Mouse (Mus musculus): Measurements from ENCODE around the gene Ctrl. TPM values are rescaled to one million over a fixed set of nuclear protein-coding genes. Genes with fewer than 3 reads are reported as not detected.

Ctrl gene
- total RNA-seq, 2 experiments from 2014 or later = 0.90 to 1.5 TPM

- peak in 1 of 2 experiments; percentile 41 for DNase-seq (ENCODE audit: extremely low spot score in 1 of 2, low spot score in 2 of 2)
- intact Hi-C loops (cut with DNase I) = loop anchor here (5.0 kb wide), 2 partner anchors 40 to 130 kb away; partner anchors contain the start of gene Ctrl
Measured at GRCm38 (mm10) chr8:105892432-105892831, 41.2 kb downstream of the Ctrl start.

- intact Hi-C loops (cut with DNase I) = loop anchor here (5.0 kb wide), 2 partner anchors 41 to 131 kb away; partner anchors contain the start of gene Ctrl
- DNase-seq (ENCODE audit: extremely low spot score in 1 of 2, low spot score in 2 of 2) = peak in 1 of 2 experiments; percentile 50
Measured at GRCm38 (mm10) chr8:105890870-105891269, 42.8 kb downstream of the Ctrl start.

- intact Hi-C loops (cut with DNase I) = loop anchor here (5.0 kb wide), 2 partner anchors 42 to 132 kb away; partner anchors contain the start of gene Ctrl
- DNase-seq (ENCODE audit: extremely low spot score in 1 of 2, low spot score in 2 of 2) = no peak
Measured at GRCm38 (mm10) chr8:105889756-105890465, 43.8 kb downstream of the Ctrl start.

Small RNA genes lying within 50 kb of the gene (microRNA-seq; reads per million reads assigned to microRNA genes)
- not detected for gene Mir7074

Other genes with a start within 250 kb of the Ctrl start
- gene Carmil2, start 247.6 kb downstream of the Ctrl start, total RNA-seq (2021) = 10 to 100 TPM; 43.6 to 46.6 TPM
- gene Acd, start 232.8 kb downstream of the Ctrl start, total RNA-seq (2021) = 10 to 100 TPM; 49.3 to 51.0 TPM
- gene Pard6a, start 232.7 kb downstream of the Ctrl start, total RNA-seq (2021) = 10 to 100 TPM; 40.7 to 44.1 TPM
- under 1 TPM in 1 of 2 experiments, not detected in 1; 0.62 TPM for gene 4933405L10Rik, start 226.2 kb downstream of the Ctrl start, total RNA-seq (2021)
- gene Enkd1, start 225.7 kb downstream of the Ctrl start, total RNA-seq (2021) = 10 to 100 TPM; 12.3 to 13.5 TPM
- gene Gfod2, start 175.2 kb downstream of the Ctrl start, total RNA-seq (2021) = 10 to 100 TPM; 26.3 to 36.3 TPM
- gene Ranbp10, start 106.5 kb downstream of the Ctrl start, total RNA-seq (2021) = 10 to 100 TPM; 23.0 to 23.7 TPM
- gene Tsnaxip1, start 106.1 kb downstream of the Ctrl start, total RNA-seq (2021) = not detected
- gene Cenpt, start 80.6 kb downstream of the Ctrl start, total RNA-seq (2021) = 10 to 100 TPM; 23.7 to 26.0 TPM
- 10 to 100 TPM; 33.2 to 34.9 TPM for gene Thap11, start 78.7 kb downstream of the Ctrl start, total RNA-seq (2021)
- gene Nutf2, start 73.3 kb downstream of the Ctrl start, total RNA-seq (2021) = 10 to 100 TPM; 28.7 to 38.1 TPM
- 10 to 100 TPM; 62.7 to 66.5 TPM for gene Edc4, start 53.0 kb downstream of the Ctrl start, total RNA-seq (2021)
- under 1 TPM in 1 of 2 experiments, not detected in 1; 0.97 TPM for gene Nrn1l, start 40.3 kb downstream of the Ctrl start, total RNA-seq (2021)
- gene Pskh1, start 33.4 kb downstream of the Ctrl start, total RNA-seq (2021) = 1 to 10 TPM; 7.9 to 8.8 TPM
- gene Psmb10, start 4.6 kb upstream of the Ctrl start, total RNA-seq (2021) = 10 to 100 TPM; 74.6 to 80.0 TPM
- gene Lcat, start 9.5 kb upstream of the Ctrl start, total RNA-seq (2021) = 10 to 100 TPM; 13.0 to 14.1 TPM
- 10 to 100 TPM; 20.4 to 20.9 TPM for gene Slc12a4, start 32.2 kb upstream of the Ctrl start, total RNA-seq (2021)
- not detected for gene Dpep3, start 45.6 kb upstream of the Ctrl start, total RNA-seq (2021)
- gene Dus2, start 57.5 kb upstream of the Ctrl start, total RNA-seq (2021) = 10 to 100 TPM; 18.9 to 20.9 TPM
- gene Dpep2nb, start 72.1 kb upstream of the Ctrl start, total RNA-seq (2021) = not detected
- gene Ddx28, start 78.0 kb upstream of the Ctrl start, total RNA-seq (2021) = 10 to 100 TPM; 14.3 to 15.2 TPM
- gene Nfatc3, start 125.0 kb upstream of the Ctrl start, total RNA-seq (2021) = 10 to 100 TPM; 10.9 to 12.1 TPM
- not detected for gene Esrp2, start 203.1 kb upstream of the Ctrl start, total RNA-seq (2021)
- gene Pla2g15, start 216.5 kb upstream of the Ctrl start, total RNA-seq (2021) = 10 to 100 TPM; 24.6 to 25.3 TPM
- gene Slc7a6, start 235.0 kb upstream of the Ctrl start, total RNA-seq (2021) = 10 to 100 TPM; 28.5 to 29.2 TPM